Mouse (Mus musculus): ENCODE measurements around the gene Klk9. TPM values are rescaled to one million over a fixed set of nuclear protein-coding genes. Genes with fewer than 3 reads are reported as not detected.

Klk9 gene
- polyA plus RNA-seq, 1 experiment from 2014 or later = not detected

GRCm38 (mm10) chr7:43797333-43797769 lies 5.7 kb downstream of the Klk9 start, which contains the start of gene Klk8:
Gene Klk8, plus strand, starts transcription at chr7:43797577.
- CTCF ChIA-PET = no interaction called here
- POLR2A ChIA-PET = no interaction called here
- in situ Hi-C loops (cut with MboI; ENCODE audit: low pct_unique_long_range_greater_than_20kb) = no loop called here
- TF ChIP-seq CTCF (IDR thresholded peaks at IDR 0.05) = no peak
- ATAC-seq (no peak), DNase-seq (ENCODE audit: low read depth, low spot score) (no peak)
- H3K27me3 ChIP-seq = peaks cover 3% of the 10 kb centered on the region

- no peak for TF ChIP-seq CTCF (IDR thresholded peaks at IDR 0.05)
- ChIA-PET CTCF (no interaction called here), POLR2A (no interaction called here)
- DNase-seq (ENCODE audit: low read depth, low spot score) (no peak), ATAC-seq (no peak)
- in situ Hi-C loops (cut with MboI; ENCODE audit: low pct_unique_long_range_greater_than_20kb) = no loop called here
- H3K27me3 ChIP-seq = peaks cover 3% of the 10 kb centered on the region
Measured at GRCm38 (mm10) chr7:43797844-43798462, 6.3 kb downstream of the Klk9 start.

GRCm38 (mm10) chr7:43799876-43800275 lies 8.2 kb downstream of the Klk9 start:
- ATAC-seq = no peak
- H3K27me3 ChIP-seq = peaks cover 3% of the 10 kb centered on the region
- ChIA-PET CTCF (no interaction called here), POLR2A (no interaction called here)
- no peak for DNase-seq (ENCODE audit: low read depth, low spot score)
- in situ Hi-C loops (cut with MboI; ENCODE audit: low pct_unique_long_range_greater_than_20kb) = no loop called here
- no peak for TF ChIP-seq CTCF (IDR thresholded peaks at IDR 0.05)

- no peaks in the 10 kb centered on the region for H3K27me3 ChIP-seq
- CTCF ChIA-PET = no interaction called here
- DNase-seq (ENCODE audit: low read depth, low spot score) = no peak
- no peak for ATAC-seq
- in situ Hi-C loops (cut with MboI; ENCODE audit: low pct_unique_long_range_greater_than_20kb) = no loop called here
- TF ChIP-seq CTCF (IDR thresholded peaks at IDR 0.05) = no peak
- POLR2A ChIA-PET = no interaction called here
Measured at GRCm38 (mm10) chr7:43810994-43811393, 19.3 kb downstream of the Klk9 start, which contains the start of gene Klk7. Gene Klk7, plus strand, starts transcription at chr7:43811294.

GRCm38 (mm10) chr7:43815211-43815610 lies 23.5 kb downstream of the Klk9 start:
- ChIA-PET CTCF (no interaction called here), POLR2A (no interaction called here)
- DNase-seq (ENCODE audit: low read depth, low spot score) (no peak), ATAC-seq (no peak)
- no peaks in the 10 kb centered on the region for H3K27me3 ChIP-seq
- in situ Hi-C loops (cut with MboI; ENCODE audit: low pct_unique_long_range_greater_than_20kb) = no loop called here
- TF ChIP-seq CTCF (IDR thresholded peaks at IDR 0.05) = no peak

- ChIA-PET POLR2A (no interaction called here), CTCF (no interaction called here)
- DNase-seq (ENCODE audit: low read depth, low spot score) (no peak), ATAC-seq (no peak)
- no peak for TF ChIP-seq CTCF (IDR thresholded peaks at IDR 0.05)
- no peaks in the 10 kb centered on the region for H3K27me3 ChIP-seq
- in situ Hi-C loops (cut with MboI; ENCODE audit: low pct_unique_long_range_greater_than_20kb) = no loop called here
Measured at GRCm38 (mm10) chr7:43816746-43817145, 25.1 kb downstream of the Klk9 start.

GRCm38 (mm10) chr7:43821581-43821980 lies 29.9 kb downstream of the Klk9 start:
- POLR2A ChIA-PET = no interaction called here
- no peak for TF ChIP-seq CTCF (IDR thresholded peaks at IDR 0.05)
- ATAC-seq (no peak), DNase-seq (ENCODE audit: low read depth, low spot score) (no peak)
- in situ Hi-C loops (cut with MboI; ENCODE audit: low pct_unique_long_range_greater_than_20kb) = no loop called here
- H3K27me3 ChIP-seq = no peaks in the 10 kb centered on the region
- CTCF ChIA-PET = no interaction called here

GRCm38 (mm10) chr7:43824199-43824598 lies 32.5 kb downstream of the Klk9 start, which contains the start of gene Klk6:
Gene Klk6, plus strand, starts transcription at chr7:43824499.
- ChIA-PET POLR2A (no interaction called here), CTCF (no interaction called here)
- no peaks in the 10 kb centered on the region for H3K27me3 ChIP-seq
- ATAC-seq (no peak), DNase-seq (ENCODE audit: low read depth, low spot score) (no peak)
- TF ChIP-seq CTCF (IDR thresholded peaks at IDR 0.05) = no peak
- in situ Hi-C loops (cut with MboI; ENCODE audit: low pct_unique_long_range_greater_than_20kb) = no loop called here

GRCm38 (mm10) chr7:43826056-43826455 lies 34.4 kb downstream of the Klk9 start:
- H3K27me3 ChIP-seq = no peaks in the 10 kb centered on the region
- ChIA-PET CTCF (no interaction called here), POLR2A (no interaction called here)
- ATAC-seq (no peak), DNase-seq (ENCODE audit: low read depth, low spot score) (no peak)
- no peak for TF ChIP-seq CTCF (IDR thresholded peaks at IDR 0.05)
- in situ Hi-C loops (cut with MboI; ENCODE audit: low pct_unique_long_range_greater_than_20kb) = no loop called here

GRCm38 (mm10) chr7:43827706-43828105 lies 36.0 kb downstream of the Klk9 start:
- in situ Hi-C loops (cut with MboI; ENCODE audit: low pct_unique_long_range_greater_than_20kb) = no loop called here
- no peaks in the 10 kb centered on the region for H3K27me3 ChIP-seq
- TF ChIP-seq CTCF (IDR thresholded peaks at IDR 0.05) = no peak
- ChIA-PET CTCF (no interaction called here), POLR2A (no interaction called here)
- ATAC-seq (no peak), DNase-seq (ENCODE audit: low read depth, low spot score) (no peak)

GRCm38 (mm10) chr7:43829006-43829405 lies 37.3 kb downstream of the Klk9 start:
- no peak for TF ChIP-seq CTCF (IDR thresholded peaks at IDR 0.05)
- ChIA-PET CTCF (no interaction called here), POLR2A (no interaction called here)
- ATAC-seq (no peak), DNase-seq (ENCODE audit: low read depth, low spot score) (no peak)
- H3K27me3 ChIP-seq = no peaks in the 10 kb centered on the region
- in situ Hi-C loops (cut with MboI; ENCODE audit: low pct_unique_long_range_greater_than_20kb) = no loop called here

GRCm38 (mm10) chr7:43841701-43842100 lies 50.0 kb downstream of the Klk9 start, which contains the start of gene Klk5:
Gene Klk5, plus strand, starts transcription at chr7:43841971.
- in situ Hi-C loops (cut with MboI; ENCODE audit: low pct_unique_long_range_greater_than_20kb) = no loop called here
- ATAC-seq = no peak
- no peaks in the 10 kb centered on the region for H3K27me3 ChIP-seq
- no peak for DNase-seq (ENCODE audit: low read depth, low spot score)
- TF ChIP-seq CTCF (IDR thresholded peaks at IDR 0.05) = no peak
- POLR2A ChIA-PET = no interaction called here
- CTCF ChIA-PET = no interaction called here
